Mouse (Mus musculus): ENCODE data around the gene Lyrm1. TPM values are rescaled to one million over a fixed set of nuclear protein-coding genes. Genes with fewer than 3 reads are reported as not detected.
A peak's percentile ranks its signal among the peaks of the same experiment; 100 is the strongest.

The Lyrm1 gene
- total RNA-seq, 2 experiments from 2014 or later, result 3.8 to 19.4 TPM

DNA sequence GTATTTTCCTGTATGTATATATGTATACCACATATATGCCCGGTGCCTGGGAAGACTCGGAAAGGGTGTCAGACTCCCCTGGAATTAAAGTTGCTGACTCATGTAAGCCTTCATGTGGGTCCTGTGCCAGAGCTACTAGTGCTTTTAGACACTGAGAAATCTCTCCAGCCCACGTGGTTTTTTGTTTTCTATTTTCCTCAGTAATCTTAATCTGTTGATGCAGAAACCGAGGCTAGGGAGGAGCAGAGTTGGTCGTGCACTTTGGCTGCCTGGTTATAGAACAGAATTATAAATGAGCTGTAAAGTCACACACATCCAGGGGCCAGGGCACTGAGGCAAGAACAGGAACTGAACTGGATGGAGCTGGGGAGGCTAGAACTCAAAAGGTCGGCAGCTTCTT is 64.3 kb downstream of the Lyrm1 start:
- no peak for ATAC-seq (replicated peaks; ENCODE audit: poor library complexity, severe bottlenecking)

DNA sequence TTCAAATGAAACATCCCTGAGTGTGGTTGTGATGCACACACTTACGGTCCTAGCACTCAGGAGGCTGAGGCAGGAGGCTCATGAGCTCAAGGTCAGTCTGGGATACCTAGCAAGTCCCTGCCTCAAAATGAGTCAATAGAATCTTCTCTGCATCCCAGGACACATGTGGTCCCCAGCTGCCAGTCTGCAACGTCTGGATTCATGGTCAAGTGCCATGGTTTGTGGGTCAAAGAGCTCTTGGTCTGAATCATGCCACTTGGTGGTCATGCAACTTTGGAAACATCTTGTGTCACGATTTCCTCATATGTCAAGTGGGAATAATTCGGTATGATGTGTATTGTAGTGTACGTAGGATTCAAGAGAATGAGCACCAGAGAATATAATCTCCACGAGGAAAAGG is 64.9 kb downstream of the Lyrm1 start:
- ATAC-seq (replicated peaks; ENCODE audit: poor library complexity, severe bottlenecking), result no peak

DNA sequence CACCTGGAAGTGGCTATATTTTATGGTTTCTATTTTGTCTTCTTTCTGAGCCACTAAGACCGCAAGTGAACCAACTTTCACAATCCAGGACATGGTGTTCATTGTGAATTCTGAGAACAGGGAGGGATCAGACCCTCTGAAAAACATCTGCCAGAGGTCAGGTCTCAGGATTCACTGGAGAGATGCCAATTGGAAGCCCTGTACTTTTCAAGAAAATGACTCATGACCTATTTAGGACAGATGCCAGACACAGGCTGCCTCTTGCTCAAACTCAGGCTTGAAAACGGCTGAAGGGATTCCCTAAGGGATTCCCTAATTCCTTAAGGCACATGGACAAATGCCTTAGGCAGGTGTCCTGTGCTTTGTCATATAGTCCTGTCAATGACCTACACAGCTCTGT is 65.4 kb downstream of the Lyrm1 start:
- no peak for ATAC-seq (replicated peaks; ENCODE audit: poor library complexity, severe bottlenecking)

DNA sequence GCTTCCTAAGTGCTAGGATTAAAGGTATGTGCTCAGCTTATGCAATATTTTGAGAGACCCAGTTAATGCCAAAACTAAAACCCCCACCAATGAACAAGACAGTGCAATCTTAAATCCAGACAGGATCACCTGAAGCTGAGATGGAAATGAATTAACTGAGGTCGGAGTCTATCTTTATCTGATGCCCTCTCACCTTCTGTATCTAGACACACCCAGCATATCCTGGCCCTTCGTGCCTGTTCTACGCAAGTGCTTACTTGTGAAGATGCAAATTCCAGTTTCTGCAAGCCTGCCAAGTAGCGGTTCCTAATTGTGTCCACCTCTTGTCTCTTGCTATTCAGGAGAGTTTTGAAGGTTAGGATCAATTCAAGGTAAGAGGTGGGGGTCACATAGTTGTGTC is 69.5 kb downstream of the Lyrm1 start:
- no peak for ATAC-seq (replicated peaks; ENCODE audit: poor library complexity, severe bottlenecking)

DNA sequence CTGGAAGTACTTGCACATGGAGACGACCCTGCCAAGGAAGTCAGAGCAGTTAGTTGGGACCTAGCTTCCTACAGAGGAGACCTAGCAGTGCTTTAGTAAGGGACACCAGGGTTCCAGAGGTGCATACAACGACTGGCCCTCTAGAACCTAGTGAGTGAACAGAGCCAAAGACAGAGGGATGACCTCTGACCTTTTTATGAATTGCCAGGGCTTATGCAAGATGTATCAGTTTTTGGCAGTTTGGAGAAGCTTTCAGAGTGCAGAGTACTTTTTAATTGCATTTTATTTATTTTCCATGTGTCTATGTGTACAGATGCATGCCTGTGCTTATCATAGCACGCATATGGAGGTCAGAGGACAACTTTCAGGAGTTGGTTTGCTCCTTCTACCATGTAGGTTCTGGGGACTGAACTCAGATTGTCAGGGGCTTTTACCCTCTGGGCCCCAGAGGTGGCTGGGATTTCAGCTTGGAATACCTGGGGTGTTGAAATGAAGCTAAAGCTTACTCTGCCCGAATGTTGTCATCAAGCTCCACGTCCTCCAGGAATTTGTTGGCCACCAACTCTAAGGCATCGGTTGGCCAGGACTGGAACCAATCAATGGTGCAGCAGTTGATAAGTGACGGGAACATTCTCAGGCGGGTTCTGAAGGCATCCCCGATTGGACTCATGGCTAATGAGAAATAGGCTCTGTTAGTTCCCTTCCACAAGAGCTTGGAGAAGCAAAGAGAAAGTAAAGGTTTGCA is 70.2 kb downstream of the Lyrm1 start:
- ATAC-seq (replicated peaks; ENCODE audit: poor library complexity, severe bottlenecking), result no peak

DNA sequence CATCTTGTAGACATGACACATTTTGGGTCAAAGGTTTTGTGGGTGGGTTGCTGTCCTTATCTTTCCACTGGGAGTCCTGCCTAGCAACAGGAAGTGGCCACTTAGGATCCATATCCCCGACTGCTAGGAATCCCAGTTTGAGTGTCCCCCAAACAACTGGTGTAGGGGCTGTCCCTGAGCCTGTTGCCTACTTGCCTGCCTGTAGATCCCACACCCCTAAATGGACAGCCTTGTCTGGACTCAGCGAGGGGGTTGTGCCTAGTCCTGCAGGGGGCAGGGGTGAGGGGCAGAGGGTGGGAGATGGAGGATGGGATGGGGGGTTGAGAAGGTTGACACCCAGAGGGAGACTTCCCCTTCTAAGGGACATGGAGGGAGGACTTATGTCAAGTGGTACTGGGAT is 73.7 kb downstream of the Lyrm1 start:
- ATAC-seq (replicated peaks; ENCODE audit: poor library complexity, severe bottlenecking), result no peak

DNA sequence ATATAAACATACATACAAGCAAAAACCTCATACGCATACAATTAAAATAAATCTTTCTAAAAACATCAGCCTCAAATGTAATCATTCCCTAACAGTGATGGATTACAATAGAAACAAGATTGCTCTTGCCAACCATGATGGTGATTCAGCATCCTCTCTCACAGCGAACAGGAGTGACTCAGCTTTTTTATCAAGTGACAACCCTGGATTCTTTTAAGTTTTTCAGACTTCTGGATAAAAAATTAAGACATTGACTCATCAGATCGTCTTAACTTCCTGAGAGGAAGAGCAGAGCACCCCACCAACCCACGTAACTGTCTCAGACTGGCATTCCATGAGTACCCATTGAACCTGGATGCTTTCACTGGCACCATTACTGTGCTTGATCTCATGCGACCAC is 78.6 kb downstream of the Lyrm1 start:
- ATAC-seq (replicated peaks; ENCODE audit: poor library complexity, severe bottlenecking), result no peak

DNA sequence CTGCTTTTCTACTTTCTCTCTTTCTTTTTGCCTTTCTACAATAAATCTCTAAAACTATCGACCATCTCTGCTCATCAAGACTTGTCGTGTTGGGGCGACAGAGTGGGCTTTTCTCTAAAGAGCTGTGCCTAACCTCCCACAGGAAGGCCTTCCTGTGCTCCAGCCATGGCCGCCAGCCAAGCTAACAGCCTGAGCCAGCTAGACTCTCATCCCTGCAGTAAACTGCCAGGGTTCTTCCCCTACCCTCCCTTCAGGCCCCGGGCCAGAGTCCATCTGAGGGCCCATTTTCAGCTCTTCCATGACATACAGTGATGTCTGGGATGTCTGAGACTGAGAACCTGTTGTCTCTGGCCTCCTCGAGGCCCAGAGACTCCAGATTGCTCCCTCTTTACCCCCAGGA is 80.6 kb downstream of the Lyrm1 start:
- no peak for ATAC-seq (replicated peaks; ENCODE audit: poor library complexity, severe bottlenecking)

DNA sequence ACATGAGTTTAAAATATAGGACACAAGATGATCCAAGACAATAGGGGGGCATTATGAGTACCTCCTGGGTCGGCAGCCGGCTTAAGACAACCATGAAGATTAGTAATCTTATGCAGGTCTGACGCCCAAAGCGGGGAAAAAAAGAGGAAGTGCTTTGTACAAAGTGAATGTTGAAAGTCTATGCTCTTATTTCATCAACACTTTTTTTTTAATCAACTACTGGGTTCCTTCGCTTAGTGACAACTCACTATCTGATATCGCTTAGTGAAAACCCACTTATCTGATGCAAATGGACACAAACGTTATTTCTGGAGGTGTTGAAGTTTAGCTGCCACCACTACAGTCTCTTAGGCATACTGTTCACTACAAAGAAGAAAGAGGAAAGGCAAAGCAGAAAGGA is 81.9 kb downstream of the Lyrm1 start:
- peak; percentile 74 for ATAC-seq (replicated peaks; ENCODE audit: poor library complexity, severe bottlenecking)

DNA sequence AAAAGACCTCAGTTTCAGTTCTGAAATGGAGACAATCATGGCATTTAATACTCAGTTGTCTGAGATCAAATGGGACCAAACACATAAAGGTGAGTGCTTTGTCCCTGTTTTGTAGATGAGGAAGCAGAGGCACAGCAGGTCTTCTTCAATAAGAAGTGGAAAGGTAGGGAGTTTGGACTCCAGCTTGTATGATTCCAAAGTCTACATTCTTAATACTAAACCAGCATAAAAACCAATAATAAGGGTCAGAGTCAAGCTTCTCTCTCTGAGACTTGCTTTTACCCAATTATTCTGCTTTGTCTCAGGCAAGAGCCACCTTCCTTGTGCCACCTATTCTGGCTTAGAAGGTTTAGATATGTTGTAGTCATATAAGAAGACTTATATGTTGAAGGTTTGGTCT is 82.9 kb downstream of the Lyrm1 start:
- ATAC-seq (replicated peaks; ENCODE audit: poor library complexity, severe bottlenecking), result no peak

DNA sequence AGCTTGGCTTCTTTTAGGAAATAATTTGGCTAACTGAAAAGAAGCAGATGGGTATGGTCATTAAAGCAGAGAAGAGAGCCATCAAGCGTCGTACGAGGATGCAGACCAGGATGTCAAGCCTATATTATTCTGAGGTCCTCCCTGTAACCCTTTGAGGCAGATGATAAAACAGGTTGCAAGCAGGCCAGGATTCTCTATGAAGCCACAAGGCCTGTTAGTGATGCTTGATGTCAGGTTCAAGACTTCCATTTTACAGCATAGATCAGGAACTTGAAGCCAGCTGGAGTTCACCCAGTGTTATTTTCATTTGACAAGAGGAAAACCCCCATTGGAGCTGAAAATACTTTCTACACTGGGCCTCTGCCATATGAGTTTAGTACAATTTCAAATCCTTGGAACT is 84.5 kb downstream of the Lyrm1 start:
- no peak for ATAC-seq (replicated peaks; ENCODE audit: poor library complexity, severe bottlenecking)

DNA sequence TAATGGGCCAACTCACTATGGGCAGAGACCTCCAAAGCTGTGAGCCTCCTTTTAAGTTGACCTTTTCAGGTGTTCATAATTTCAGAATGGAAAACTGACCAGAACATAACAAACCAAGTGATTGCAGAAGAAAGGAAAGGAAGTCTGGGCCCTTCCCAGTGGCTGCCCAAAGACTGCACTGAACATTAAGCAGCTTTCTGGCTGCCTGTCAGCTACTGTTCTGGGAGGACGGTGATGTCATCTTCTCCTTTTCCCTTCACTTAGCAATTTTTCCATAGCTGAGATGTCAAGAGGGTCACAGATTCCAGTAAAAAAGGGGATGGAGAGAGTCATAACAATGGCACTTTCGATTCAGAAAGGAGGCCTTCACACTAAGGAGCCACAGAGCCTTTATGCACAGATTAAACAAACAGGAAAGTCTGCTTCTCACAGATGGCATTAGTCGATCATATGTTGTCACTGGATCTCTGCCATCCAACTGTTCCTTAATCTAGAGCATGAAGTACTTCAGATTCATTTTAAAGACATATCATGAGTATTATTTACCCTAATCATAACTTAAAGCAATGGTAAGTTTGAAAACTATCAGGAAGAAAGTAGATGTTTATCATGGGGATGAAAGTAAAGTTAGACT is 89.7 kb downstream of the Lyrm1 start:
- ATAC-seq (replicated peaks; ENCODE audit: poor library complexity, severe bottlenecking), result no peak

DNA sequence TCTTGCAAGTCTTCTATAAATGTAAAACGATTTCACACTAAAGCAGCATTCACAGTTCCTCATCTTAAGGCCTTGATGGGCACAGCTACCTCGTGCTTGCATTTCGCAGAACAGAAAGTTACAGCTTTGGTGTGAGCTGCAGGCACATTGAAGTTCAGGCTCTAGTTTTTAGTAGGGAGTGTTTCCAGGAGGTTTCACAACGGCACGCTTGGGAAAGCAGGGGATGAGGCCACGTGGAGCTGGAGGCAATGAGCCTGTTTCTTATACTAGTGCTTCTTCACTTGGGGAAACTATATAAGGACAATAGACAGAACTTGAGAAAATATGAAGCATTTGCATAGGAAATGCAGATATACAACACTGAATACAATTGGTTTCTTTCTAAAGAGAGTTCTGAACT is 101.4 kb downstream of the Lyrm1 start:
- no peak for ATAC-seq (replicated peaks; ENCODE audit: poor library complexity, severe bottlenecking)

Other genes with a start within 250 kb of the Lyrm1 start
- gene Acsm4, start 205.8 kb upstream of the Lyrm1 start, total RNA-seq (2014; fragmentation: Nextera tagmentation), result not detected in 2 replicates
- not detected in 2 replicates for gene Acsm4, start 205.8 kb upstream of the Lyrm1 start, total RNA-seq (2017)
- 35.8 and 47.8 TPM in 2 replicates for gene Thumpd1, start 175.1 kb upstream of the Lyrm1 start, total RNA-seq (2014; fragmentation: Nextera tagmentation)
- gene Thumpd1, start 175.1 kb upstream of the Lyrm1 start, total RNA-seq (2017), result 102 and 109 TPM in 2 replicates
- not detected in 2 replicates for gene Acsm3, start 134.9 kb upstream of the Lyrm1 start, total RNA-seq (2014; fragmentation: Nextera tagmentation)
- 0.13 TPM in 1 of 2 replicates, not detected in the other for gene Acsm3, start 134.9 kb upstream of the Lyrm1 start, total RNA-seq (2017)
- gene Rexo5, start 101.9 kb upstream of the Lyrm1 start, total RNA-seq (2014; fragmentation: Nextera tagmentation), result 7.8 and 20.6 TPM in 2 replicates
- 33.2 and 52.4 TPM in 2 replicates for gene Rexo5, start 101.9 kb upstream of the Lyrm1 start, total RNA-seq (2017)
- 7.7 and 12.2 TPM in 2 replicates for gene Eri2, start 101.8 kb upstream of the Lyrm1 start, total RNA-seq (2014; fragmentation: Nextera tagmentation)
- 15.0 and 16.5 TPM in 2 replicates for gene Eri2, start 101.8 kb upstream of the Lyrm1 start, total RNA-seq (2017)
- gene Dcun1d3, start 437 bp downstream of the Lyrm1 start, total RNA-seq (2014; fragmentation: Nextera tagmentation), result 4.7 and 10.3 TPM in 2 replicates
- gene Dcun1d3, start 437 bp downstream of the Lyrm1 start, total RNA-seq (2017), result 4.0 and 9.7 TPM in 2 replicates
- gene Dnah3, start 199.4 kb downstream of the Lyrm1 start, total RNA-seq (2014; fragmentation: Nextera tagmentation), result not detected in 2 replicates
- gene Dnah3, start 199.4 kb downstream of the Lyrm1 start, total RNA-seq (2017), result not detected in 2 replicates
- 4.7 and 14.4 TPM in 2 replicates for gene Tmem159, start 206.5 kb downstream of the Lyrm1 start, total RNA-seq (2014; fragmentation: Nextera tagmentation)
- 7.7 and 7.8 TPM in 2 replicates for gene Tmem159, start 206.5 kb downstream of the Lyrm1 start, total RNA-seq (2017)
- gene Zp2, start 249.4 kb downstream of the Lyrm1 start, total RNA-seq (2014; fragmentation: Nextera tagmentation), result not detected in 2 replicates
- gene Zp2, start 249.4 kb downstream of the Lyrm1 start, total RNA-seq (2017), result not detected in 2 replicates